Mouse (Mus musculus) limb, embryonic 13.5 days (tissue): ENCODE measurements around the gene Ccdc182. TPM values are rescaled to one million over a fixed set of nuclear protein-coding genes. Genes with fewer than 3 reads are reported as not detected.

Experiments
- ATAC-seq: fragments of 200-750 bp; cut with Nextera tagmentation; 2 replicates; pipeline ENCODE4 v1.8.0; 2017; ENCODE audit warnings: low read depth, moderate number of reproducible peaks, moderate TSS enrichment; ENCODE audit not compliant: low FRiP score
- H3K27ac ChIP-seq: fragments of 300-500 bp; sonication (generic); 2 replicates; pipeline ENCODE4 v1.5.1; 2015; ENCODE audit warnings: inconsistent platforms, mild to moderate bottlenecking, moderate library complexity
- H3K27me3 ChIP-seq: fragments of 300-500 bp; sonication (generic); 2 replicates; pipeline ENCODE4 v1.6.1; 2015; ENCODE audit warnings: mild to moderate bottlenecking, inconsistent platforms
- H3K36me3 ChIP-seq: fragments of 300-500 bp; sonication (generic); 2 replicates; pipeline ENCODE4 v1.6.1; 2015; ENCODE audit warnings: inconsistent platforms, mild to moderate bottlenecking, moderate library complexity
- H3K4me1 ChIP-seq: fragments of 300-500 bp; sonication (generic); 2 replicates; pipeline ENCODE4 v1.6.1; 2015; ENCODE audit warnings: inconsistent platforms
- H3K4me2 ChIP-seq: fragments of 300-500 bp; sonication (generic); replicated peaks from 2 replicates; pipeline ENCODE4 v1.6.1; 2015; ENCODE audit warnings: inconsistent platforms, mild to moderate bottlenecking, moderate library complexity
- H3K4me3 ChIP-seq: fragments of 300-500 bp; sonication (generic); 2 replicates; pipeline ENCODE4 v1.5.1; 2015; ENCODE audit warnings: moderate library complexity, mild to moderate bottlenecking, inconsistent platforms
- H3K9ac ChIP-seq: fragments of 300-500 bp; sonication (generic); 2 replicates; pipeline ENCODE4 v1.6.1; 2015; ENCODE audit warnings: mild to moderate bottlenecking, inconsistent platforms
- H3K9me3 ChIP-seq: fragments of 300-500 bp; sonication (generic); 2 replicates; pipeline ENCODE4 v1.6.1; 2016; ENCODE audit warnings: inconsistent platforms
- WGBS: fragments of 180-500 bp; shearing (Covaris S2); methylation state at CpG from one replicate; pipeline ENCODE4 v1.1.7; 2015; 5-methylcytosine and 5-hydroxymethylcytosine counted together
- polyA plus RNA-seq: library from polyadenylated mRNA; unstranded; fragments of >200 nt; fragmentation: Nextera tagmentation; extraction: Ambion mirVana; gene quantifications from 2 replicates; pipeline ENCODE4 v1.2.1, GENCODE M21; 2015

Ccdc182 gene
- polyA plus RNA-seq, 1 experiment from 2014 or later = 0.11 TPM

- Histone ChIP-seq H3K4me2 (no peak overlapping the region), H3K4me1 (peaks cover 13% of the 10 kb centered on the region), H3K9me3 (no peaks in the 10 kb centered on the region), H3K9ac (peak overlapping the region; percentile 19; the same call in 1 of the 2 replicates), H3K27ac (no peak overlapping the region), H3K36me3 (no peaks in the 10 kb centered on the region), H3K27me3 (peaks cover 31% of the 10 kb centered on the region), H3K4me3 (no peak overlapping the region)
- WGBS = 44% methylated on average over 10 of the region's 10 CpGs
- ATAC-seq = no peak
These were observed 15.3 kb downstream of the Ccdc182 start for GRCm38 (mm10) chr11:88309059-88309700.

GRCm38 (mm10) chr11:88310773-88311172 is 16.9 kb downstream of the Ccdc182 start:
- H3K27me3 ChIP-seq = peaks cover 31% of the 10 kb centered on the region
- H3K27ac ChIP-seq = no peak overlapping the region
- no peaks in the 10 kb centered on the region for H3K9me3 ChIP-seq
- WGBS = 56% methylated on average over 6 of the region's 6 CpGs
- H3K4me3 ChIP-seq = no peak overlapping the region
- no peaks in the 10 kb centered on the region for H3K36me3 ChIP-seq
- ATAC-seq = no peak
- no peak overlapping the region for H3K9ac ChIP-seq
- no peak overlapping the region for H3K4me2 ChIP-seq
- peaks cover 13% of the 10 kb centered on the region for H3K4me1 ChIP-seq

GRCm38 (mm10) chr11:88311606-88312005 is 17.7 kb downstream of the Ccdc182 start:
- Histone ChIP-seq H3K9ac (no peak overlapping the region), H3K36me3 (no peaks in the 10 kb centered on the region), H3K9me3 (no peaks in the 10 kb centered on the region), H3K4me2 (no peak overlapping the region), H3K4me3 (no peak overlapping the region), H3K27me3 (peaks cover 31% of the 10 kb centered on the region), H3K27ac (no peak overlapping the region), H3K4me1 (peaks cover 13% of the 10 kb centered on the region)
- WGBS = 65% methylated on average over 7 of the region's 7 CpGs
- no peak for ATAC-seq

GRCm38 (mm10) chr11:88313512-88313911 is 19.7 kb downstream of the Ccdc182 start:
- Histone ChIP-seq H3K9me3 (no peaks in the 10 kb centered on the region), H3K27ac (no peak overlapping the region), H3K27me3 (peaks cover 23% of the 10 kb centered on the region), H3K36me3 (no peaks in the 10 kb centered on the region), H3K4me1 (peaks cover 13% of the 10 kb centered on the region), H3K9ac (no peak overlapping the region), H3K4me3 (no peak overlapping the region), H3K4me2 (no peak overlapping the region)
- WGBS = 15% methylated on average over 8 of the region's 8 CpGs
- no peak for ATAC-seq

- H3K9ac ChIP-seq = no peak overlapping the region
These were observed 20.6 kb downstream of the Ccdc182 start for GRCm38 (mm10) chr11:88314471-88314870.

GRCm38 (mm10) chr11:88315393-88315792 is 21.5 kb downstream of the Ccdc182 start:
- Histone ChIP-seq H3K9me3 (no peaks in the 10 kb centered on the region), H3K4me2 (no peak overlapping the region), H3K36me3 (no peaks in the 10 kb centered on the region), H3K4me3 (no peak overlapping the region), H3K9ac (no peak overlapping the region), H3K27me3 (peaks cover 14% of the 10 kb centered on the region), H3K4me1 (no peaks in the 10 kb centered on the region), H3K27ac (no peak overlapping the region)
- ATAC-seq = no peak
- WGBS = 81% methylated on average over 5 of the region's 5 CpGs

More at GRCm38 (mm10) chr11:88314471-88314870, 20.6 kb downstream of the Ccdc182 start:
- 67% methylated on average over 6 of the region's 6 CpGs for WGBS
- Histone ChIP-seq H3K9me3 (no peaks in the 10 kb centered on the region), H3K36me3 (no peaks in the 10 kb centered on the region), H3K4me2 (no peak overlapping the region), H3K27ac (no peak overlapping the region), H3K4me3 (no peak overlapping the region), H3K27me3 (peaks cover 22% of the 10 kb centered on the region), H3K4me1 (peaks cover 8% of the 10 kb centered on the region)
- no peak for ATAC-seq

GRCm38 (mm10) chr11:88318850-88319249 is 25.0 kb downstream of the Ccdc182 start:
- Histone ChIP-seq H3K27me3 (no peaks in the 10 kb centered on the region), H3K36me3 (no peaks in the 10 kb centered on the region), H3K4me3 (no peak overlapping the region), H3K4me2 (no peak overlapping the region), H3K4me1 (no peaks in the 10 kb centered on the region), H3K27ac (no peak overlapping the region), H3K9ac (no peak overlapping the region), H3K9me3 (no peaks in the 10 kb centered on the region)
- 71% methylated on average over 5 of the region's 5 CpGs for WGBS
- ATAC-seq = no peak

- Histone ChIP-seq H3K27me3 (0 out of 2 replicates have a peak, but pooled peaks cover 4% of the 10 kb centered on the region), H3K9me3 (no peaks in the 10 kb centered on the region), H3K4me3 (no peak overlapping the region), H3K9ac (no peak overlapping the region), H3K4me1 (peaks cover 35% of the 10 kb centered on the region), H3K27ac (no peak overlapping the region), H3K36me3 (no peaks in the 10 kb centered on the region), H3K4me2 (no peak overlapping the region)
- 1% methylated on average over 4 of the region's 4 CpGs for WGBS
- peak; percentile 24; the same call in 1 of the 2 replicates for ATAC-seq
These were observed 33.2 kb downstream of the Ccdc182 start for GRCm38 (mm10) chr11:88327016-88327415.

GRCm38 (mm10) chr11:88328813-88329595 is 35.1 kb downstream of the Ccdc182 start:
- H3K9ac ChIP-seq = no peak overlapping the region
- H3K9me3 ChIP-seq = no peaks in the 10 kb centered on the region
- no peak overlapping the region for H3K4me3 ChIP-seq
- H3K36me3 ChIP-seq = no peaks in the 10 kb centered on the region
- H3K27ac ChIP-seq = peak overlapping the region; percentile 44; the same call in 1 of the 2 replicates
- peaks cover 42% of the 10 kb centered on the region for H3K4me1 ChIP-seq
- H3K27me3 ChIP-seq = 0 out of 2 replicates have a peak, but pooled peaks cover 4% of the 10 kb centered on the region
- H3K4me2 ChIP-seq = no peak overlapping the region
- 74% methylated on average over 17 of the region's 17 CpGs for WGBS
- ATAC-seq = no peak

GRCm38 (mm10) chr11:88330799-88331198 is 36.9 kb downstream of the Ccdc182 start:
- H3K27me3 ChIP-seq = 0 out of 2 replicates have a peak, but pooled peaks cover 4% of the 10 kb centered on the region
- H3K4me2 ChIP-seq = no peak overlapping the region
- no peak for ATAC-seq
- 37% methylated on average over 11 of the region's 11 CpGs for WGBS
- no peak overlapping the region for H3K27ac ChIP-seq
- H3K4me3 ChIP-seq = no peak overlapping the region
- peaks cover 4% of the 10 kb centered on the region; the same call in 1 of the 2 replicates for H3K36me3 ChIP-seq
- peaks cover 48% of the 10 kb centered on the region for H3K4me1 ChIP-seq
- no peaks in the 10 kb centered on the region for H3K9me3 ChIP-seq
- no peak overlapping the region for H3K9ac ChIP-seq

GRCm38 (mm10) chr11:88331722-88332121 is 37.9 kb downstream of the Ccdc182 start:
- no peak for ATAC-seq
- peaks cover 48% of the 10 kb centered on the region for H3K4me1 ChIP-seq
- no peak overlapping the region for H3K27ac ChIP-seq
- H3K36me3 ChIP-seq = peaks cover 5% of the 10 kb centered on the region; the same call in 1 of the 2 replicates
- no peak overlapping the region for H3K9ac ChIP-seq
- no peak overlapping the region for H3K4me3 ChIP-seq
- no peaks in the 10 kb centered on the region for H3K9me3 ChIP-seq
- no peaks in the 10 kb centered on the region for H3K27me3 ChIP-seq
- 79% methylated on average over 8 of the region's 8 CpGs for WGBS
- no peak overlapping the region for H3K4me2 ChIP-seq

GRCm38 (mm10) chr11:88332309-88332934 is 38.6 kb downstream of the Ccdc182 start:
- Histone ChIP-seq H3K9me3 (no peaks in the 10 kb centered on the region), H3K4me1 (peaks cover 43% of the 10 kb centered on the region), H3K4me3 (no peak overlapping the region), H3K36me3 (peaks cover 5% of the 10 kb centered on the region), H3K27ac (no peak overlapping the region), H3K27me3 (no peaks in the 10 kb centered on the region), H3K9ac (no peak overlapping the region), H3K4me2 (no peak overlapping the region)
- ATAC-seq = peak; percentile 35; the same call in 1 of the 2 replicates
- 50% methylated on average over 8 of the region's 8 CpGs for WGBS
